Mouse (Mus musculus) adrenal gland, postnatal 14 days (tissue): Measurements from ENCODE around the gene Arhgdia. TPM values are rescaled to one million over a fixed set of nuclear protein-coding genes. Genes with fewer than 3 reads are reported as not detected.
"Not testable (repeated sequence)": the region's sequence is repeated elsewhere in the genome, so short reads cannot be mapped to it uniquely, and the experiment has no call there.

ENCODE experiments used
- DNase-seq: peaks from one replicate; pipeline ENCODE4 v3.0.0; 2021; ENCODE audit warnings: mixed read lengths
- total RNA-seq: library from RNA; stranded (reverse); gene quantifications from 2 replicates; pipeline ENCODE4 v1.2.3, GENCODE M21; 2021

The Arhgdia gene
- total RNA-seq, 1 experiment from 2014 or later = 268 TPM

GRCm38 (mm10) chr11:120578694-120579243 is 2.7 kb downstream of the Arhgdia start:
- DNase-seq = peak; percentile 21

- peak; percentile 14 for DNase-seq
Measured at GRCm38 (mm10) chr11:120578024-120578693, 3.3 kb downstream of the Arhgdia start.

GRCm38 (mm10) chr11:120577211-120578023 is 4.0 kb downstream of the Arhgdia start:
- DNase-seq = peak; percentile 52

- DNase-seq = no peak
Measured at GRCm38 (mm10) chr11:120576365-120576981, 5.0 kb downstream of the Arhgdia start.

- no peak for DNase-seq
Measured at GRCm38 (mm10) chr11:120575940-120576339, 5.5 kb downstream of the Arhgdia start.

GRCm38 (mm10) chr11:120575046-120575445 is 6.4 kb downstream of the Arhgdia start:
- no peak for DNase-seq

- no peak for DNase-seq
Measured at GRCm38 (mm10) chr11:120574278-120574600, 7.2 kb downstream of the Arhgdia start.

GRCm38 (mm10) chr11:120573585-120574277 is 7.7 kb downstream of the Arhgdia start:
- DNase-seq = no peak

GRCm38 (mm10) chr11:120572752-120573584 is 8.5 kb downstream of the Arhgdia start, which contains the start of gene P4hb:
Gene P4hb (minus strand): TSS chr11:120573253.
- DNase-seq = peak; percentile 100

- no peak for DNase-seq
Measured at GRCm38 (mm10) chr11:120572417-120572751, 9.0 kb downstream of the Arhgdia start.

GRCm38 (mm10) chr11:120571754-120572416 is 9.5 kb downstream of the Arhgdia start:
- no peak for DNase-seq

GRCm38 (mm10) chr11:120571122-120571521 is 10.3 kb downstream of the Arhgdia start:
- DNase-seq = no peak

GRCm38 (mm10) chr11:120568324-120568723 is 13.1 kb downstream of the Arhgdia start:
- DNase-seq = no peak

- no peak for DNase-seq
Measured at GRCm38 (mm10) chr11:120565114-120565513, 16.3 kb downstream of the Arhgdia start.

GRCm38 (mm10) chr11:120562949-120563348 is 18.5 kb downstream of the Arhgdia start:
- DNase-seq = no peak

GRCm38 (mm10) chr11:120560952-120561728 is 20.3 kb downstream of the Arhgdia start:
- DNase-seq = no peak

- not testable (repeated sequence) for DNase-seq
Measured at GRCm38 (mm10) chr11:120558843-120559242, 22.6 kb downstream of the Arhgdia start.

- DNase-seq = peak; percentile 55
Measured at GRCm38 (mm10) chr11:120555260-120555659, 26.2 kb downstream of the Arhgdia start.

- peak; percentile 77 for DNase-seq
Measured at GRCm38 (mm10) chr11:120554834-120555233, 26.6 kb downstream of the Arhgdia start.

GRCm38 (mm10) chr11:120552736-120553135 is 28.7 kb downstream of the Arhgdia start:
- DNase-seq = no peak
